Mouse (Mus musculus) liver, adult (tissue): ENCODE results near the gene Pcp4l1.

ENCODE experiments used
- GATA4 ChIP-seq: IDR thresholded peaks from 2 replicates; pipeline ENCODE4 v1.6.1; 2014; ENCODE audit warnings: mild to moderate bottlenecking, low read length; ENCODE audit not compliant: insufficient replicate concordance

Gene Pcp4l1

DNA sequence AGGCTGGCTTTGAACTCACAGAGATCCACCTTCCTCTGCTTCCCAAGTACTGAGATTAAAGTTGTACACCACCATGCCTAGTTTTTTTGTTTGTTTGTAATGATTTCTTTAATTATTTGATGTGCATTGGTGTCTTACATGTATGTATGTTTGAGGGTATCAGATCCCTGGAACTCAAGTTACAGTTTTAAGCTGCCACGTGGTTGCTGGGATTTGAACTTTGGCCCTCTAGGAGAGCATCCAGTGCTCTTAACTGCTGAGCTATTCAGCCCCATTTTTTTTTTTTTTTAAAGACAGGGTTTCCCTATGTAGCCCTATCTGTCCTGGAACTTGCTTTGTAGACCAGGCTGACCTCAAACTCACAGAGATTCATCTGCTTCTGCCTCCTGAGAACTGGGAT lies 65.1 kb downstream of the Pcp4l1 start:
- no peak for TF ChIP-seq GATA4

DNA sequence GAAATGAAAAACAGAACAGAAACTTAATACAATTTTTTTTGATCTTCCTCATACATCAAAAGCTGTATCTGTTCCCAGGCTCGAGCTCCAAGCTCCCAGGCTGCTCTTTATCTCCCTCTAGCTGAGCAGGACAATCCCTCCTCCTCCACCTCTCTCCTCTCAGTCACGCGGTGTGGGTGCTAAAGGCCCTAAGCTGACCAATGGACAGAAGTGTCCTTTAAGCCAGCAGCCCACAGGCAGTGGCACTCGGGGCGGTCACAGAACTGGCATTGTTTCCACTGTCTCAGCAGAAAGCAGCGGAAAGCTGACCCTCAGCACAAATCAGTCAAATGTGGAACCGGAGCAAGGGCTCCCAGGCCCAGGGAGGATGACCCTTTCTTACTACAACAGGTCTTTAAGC lies 66.8 kb downstream of the Pcp4l1 start:
- TF ChIP-seq GATA4: no peak

DNA sequence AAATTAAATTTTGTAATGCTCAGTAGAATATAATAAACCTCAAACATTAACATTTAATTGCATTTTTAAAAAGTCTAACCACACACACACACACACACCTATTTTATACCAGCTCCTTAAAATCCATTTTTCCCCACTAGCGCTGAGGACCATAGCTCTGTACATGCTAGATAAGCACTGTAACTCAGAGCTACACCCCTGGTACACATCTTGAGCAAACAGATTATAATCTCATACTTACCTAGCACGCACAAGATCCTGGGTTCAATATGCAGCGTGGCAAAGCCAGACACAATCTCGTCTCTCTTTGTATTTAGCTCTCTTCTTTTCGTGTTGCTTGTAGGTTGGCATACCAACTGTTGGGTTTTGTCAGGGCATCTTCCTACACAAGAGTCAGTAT lies 71.7 kb downstream of the Pcp4l1 start:
- TF ChIP-seq GATA4: no peak
